ENCODE assay signal across 8 mouse cellular contexts in genomic region chr10:75060843-75061235, GRCm38 (mm10). TPM values are rescaled to one million over a fixed set of nuclear protein-coding genes. Genes with fewer than 3 reads are reported as not detected.
DNase-seq lines count a peak whose midpoint lies in the region; ATAC-seq and TF ChIP-seq lines count a peak whose summit lies in the region.

No protein-coding gene starts in this region.

- no peaks in the 10 kb centered on the region for H3K36me3 ChIP-seq in hindbrain, embryonic 15.5 days

- H3K4me3 ChIP-seq in cortical plate, adult 2 months (ENCODE audit: insufficient read depth, low read length): peak overlapping the region; percentile 73
- peak overlapping the region; percentile 64 for H3K4me3 ChIP-seq in hindbrain, embryonic 15.5 days

- peak; percentile 43 to 56 for DNase-seq in layer of hippocampus, postnatal 10 days (ENCODE audit: low spot score in 2 of 2)
- DNase-seq in layer of hippocampus, adult 9-11 months: no peak
- DNase-seq in ES-CJ7 (ENCODE audit: low read depth, low spot score): peak; percentile 16
- peak; percentile 28 for DNase-seq in mesoderm, embryonic 11.5 days (ENCODE audit: low read depth, low spot score)
- DNase-seq in thymus, postnatal 0 days (ENCODE audit: low spot score): peak; percentile 37
- DNase-seq in layer of hippocampus, adult 9-10 months (ENCODE audit: low spot score): no peak

- no peak for TF ChIP-seq POLR2A in cortical plate, adult 2 months (IDR thresholded peaks at IDR 0.05; ENCODE audit: extremely low read depth, insufficient read depth, low read length)

- ATAC-seq in hindbrain, embryonic 15.5 days (ENCODE audit: low FRiP score, low read depth): no peak

- peaks cover 9% of the 10 kb centered on the region for H3K4me1 ChIP-seq in cortical plate, adult 2 months (ENCODE audit: control insufficient read depth, insufficient read depth, low read length)
- peaks cover 73% of the 10 kb centered on the region for H3K4me1 ChIP-seq in hindbrain, embryonic 15.5 days (replicated peaks)

- TF ChIP-seq CTCF in cortical plate, adult 2 months (IDR thresholded peaks at IDR 0.05; ENCODE audit: extremely low read depth, insufficient read depth, low read length): no peak

- peak overlapping the region; percentile 86 for H3K9ac ChIP-seq in hindbrain, embryonic 15.5 days

- peak overlapping the region; percentile 92 for H3K4me2 ChIP-seq in hindbrain, embryonic 15.5 days

- no peaks in the 10 kb centered on the region for H3K9me3 ChIP-seq in hindbrain, embryonic 15.5 days

- WGBS in hindbrain, embryonic 15.5 days: 0% methylated on average over 41 of the region's 48 CpGs

- H3K27me3 ChIP-seq in hindbrain, embryonic 15.5 days: no peaks in the 10 kb centered on the region

- H3K27ac ChIP-seq in cortical plate, adult 2 months (ENCODE audit: insufficient read depth, low read length): peak overlapping the region; percentile 7; the same call in 1 of the 2 replicates
- peak overlapping the region; percentile 94 for H3K27ac ChIP-seq in hindbrain, embryonic 15.5 days (replicated peaks)

RNA-seq across cellular contexts. Expression of gene Bcr, which starts 0.4 kb away (rescaled TPM):
- total RNA-seq in layer of hippocampus, postnatal 10 days (2021): 10 to 100 TPM; 71.2 to 76.3 TPM
- polyA plus RNA-seq in cortical plate, adult 2 months (2012; rRNA removed): 67.3 and 78.1 TPM in 2 replicates
- 14.0 and 16.5 TPM in 2 replicates for polyA plus RNA-seq in hindbrain, embryonic 15.5 days (2015; fragmentation: Nextera tagmentation; extraction: Ambion mirVana)
- 4.0 and 5.6 TPM in 2 replicates for polyA plus RNA-seq in thymus, postnatal 0 days (2015; fragmentation: Nextera tagmentation; extraction: Ambion mirVana)

RNA-seq across cellular contexts. Expression of gene Rab36, which starts 24.0 kb away (rescaled TPM):
- 10 to 100 TPM; 31.4 to 40.3 TPM for total RNA-seq in layer of hippocampus, postnatal 10 days (2021)
- polyA plus RNA-seq in cortical plate, adult 2 months (2012; rRNA removed): 40.8 and 40.9 TPM in 2 replicates
- polyA plus RNA-seq in hindbrain, embryonic 15.5 days (2015; fragmentation: Nextera tagmentation; extraction: Ambion mirVana): 17.3 and 21.7 TPM in 2 replicates
- 0.77 and 1.2 TPM in 2 replicates for polyA plus RNA-seq in thymus, postnatal 0 days (2015; fragmentation: Nextera tagmentation; extraction: Ambion mirVana)

RNA-seq across cellular contexts. Expression of gene Rsph14, which starts 28.5 kb away (rescaled TPM):
- 1 to 10 TPM in 1 of 2 experiments, under 1 TPM in 1; 0.50 to 1.1 TPM for total RNA-seq in layer of hippocampus, postnatal 10 days (2021)
- 0.17 and 0.21 TPM in 2 replicates for polyA plus RNA-seq in cortical plate, adult 2 months (2012; rRNA removed)
- 0.24 and 0.45 TPM in 2 replicates for polyA plus RNA-seq in hindbrain, embryonic 15.5 days (2015; fragmentation: Nextera tagmentation; extraction: Ambion mirVana)
- polyA plus RNA-seq in thymus, postnatal 0 days (2015; fragmentation: Nextera tagmentation; extraction: Ambion mirVana): 0.39 and 0.55 TPM in 2 replicates

Comparison
In these comparisons a context has a peak if more than half of its experiments do, and no peak if none do; other contexts are left out.
1. DNase-seq: peak in layer of hippocampus, postnatal 10 days (2 of 2), ES-CJ7 (single experiment), mesoderm, embryonic 11.5 days (single experiment) and thymus, postnatal 0 days (single experiment); none in layer of hippocampus, adult 9-11 months (single experiment) and layer of hippocampus, adult 9-10 months (single experiment).